Mouse (Mus musculus): ENCODE results near the gene Ms4a6b.

DNA sequence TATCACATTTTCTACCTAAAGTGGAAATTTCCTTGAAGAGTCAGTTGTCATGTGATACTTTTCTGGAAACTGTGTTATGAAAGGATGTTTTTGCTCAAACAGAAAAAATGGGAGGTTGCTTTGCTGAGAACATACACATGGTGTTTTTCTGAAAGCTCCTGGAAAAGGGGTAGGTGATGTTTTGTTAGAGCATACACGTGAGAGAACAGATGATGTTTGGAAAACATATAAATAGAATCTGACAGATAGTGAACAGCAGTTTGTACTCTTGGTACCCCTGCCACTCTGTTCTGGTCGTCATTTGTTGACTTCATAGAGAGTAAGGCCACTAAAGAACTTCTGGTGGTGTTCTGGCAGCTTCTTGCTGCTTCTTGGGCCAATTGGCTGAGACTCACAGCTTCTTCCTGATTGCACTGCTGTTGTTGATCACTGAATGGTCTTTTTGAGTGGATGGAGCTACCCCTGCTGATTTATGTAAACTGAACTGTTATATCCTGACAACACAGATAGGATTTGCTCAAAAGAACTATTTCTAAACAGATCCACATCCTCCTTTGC is 17.7 kb downstream of the Ms4a6b start:
- TF ChIP-seq POLR2A (IDR thresholded peaks at IDR 0.05; ENCODE audit: insufficient read length, low read depth) (no peak), CEBPB (IDR thresholded peaks at IDR 0.05; ENCODE audit: insufficient read depth, poor library complexity, severe bottlenecking) (no peak)
